Mouse (Mus musculus) left cerebral cortex, postnatal 25 days (tissue): Measurements from ENCODE around the gene Arhgap15. TPM values are rescaled to one million over a fixed set of nuclear protein-coding genes. Genes with fewer than 3 reads are reported as not detected.

Source experiments
- DNase-seq, 2 experiments: peaks; one replicate each; pipeline ENCODE4 v3.0.0; 2022; ENCODE audit warnings: low spot score in 2 of 2, mixed read lengths in 1 of 2
- intact Hi-C: fragments of 180-260 bp; cut with DNase I; formaldehyde crosslinking; loops from one replicate; pipeline ENCODE4 v1.15.1; 2025
- total RNA-seq, 2 experiments: library from RNA; stranded (reverse); gene quantifications; 2 replicates each; pipeline ENCODE4 v1.2.3; 2021

The Arhgap15 gene
- total RNA-seq, 2 experiments from 2014 or later = 10.3 to 10.5 TPM

- DNase-seq = peak in 1 of 2 experiments; percentile 59
- intact Hi-C loops = no loop called here
Observed at GRCm38 (mm10) chr2:44080530-44080929, 331.9 kb downstream of the Arhgap15 start.

DNA sequence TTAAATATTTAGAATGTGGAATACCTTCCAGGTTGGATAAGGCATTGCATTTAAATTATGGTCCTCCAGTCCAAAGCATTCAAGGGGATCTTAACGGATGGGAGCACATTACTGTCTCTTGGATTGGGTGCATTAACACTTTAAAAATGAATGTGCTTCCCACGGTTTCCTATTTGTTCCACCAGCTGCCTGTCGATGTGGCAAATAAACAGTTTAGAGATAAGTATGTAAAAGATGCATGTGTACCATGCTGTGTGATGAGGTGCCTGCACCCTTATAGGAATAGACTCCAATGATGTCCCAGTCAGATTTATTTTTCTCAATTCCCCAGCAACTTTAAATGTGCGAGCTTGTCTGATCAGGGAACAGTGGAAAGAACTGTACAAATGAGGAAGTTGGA, 332.6 kb downstream of the Arhgap15 start:
- no peak for DNase-seq
- intact Hi-C loops = no loop called here

DNA sequence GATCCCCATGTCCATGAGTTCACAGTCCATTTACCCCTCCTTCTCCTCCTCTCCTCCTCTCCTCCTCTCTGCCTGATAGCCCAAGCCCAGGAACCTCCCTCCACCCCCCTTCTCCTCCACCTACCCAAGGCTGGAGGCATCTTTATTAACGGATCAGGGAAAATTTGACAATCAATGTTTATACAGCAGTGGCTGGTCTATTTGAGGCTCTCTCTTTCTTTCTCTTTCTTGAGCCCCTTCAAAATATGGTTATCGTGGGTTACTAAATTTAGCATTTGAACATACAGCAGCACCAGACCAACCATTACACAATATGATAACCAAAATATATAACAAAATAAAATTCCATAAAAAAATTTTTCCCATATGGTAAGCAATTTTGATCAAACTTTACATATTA, 335.8 kb downstream of the Arhgap15 start:
- intact Hi-C loops = no loop called here
- DNase-seq = no peak

DNA sequence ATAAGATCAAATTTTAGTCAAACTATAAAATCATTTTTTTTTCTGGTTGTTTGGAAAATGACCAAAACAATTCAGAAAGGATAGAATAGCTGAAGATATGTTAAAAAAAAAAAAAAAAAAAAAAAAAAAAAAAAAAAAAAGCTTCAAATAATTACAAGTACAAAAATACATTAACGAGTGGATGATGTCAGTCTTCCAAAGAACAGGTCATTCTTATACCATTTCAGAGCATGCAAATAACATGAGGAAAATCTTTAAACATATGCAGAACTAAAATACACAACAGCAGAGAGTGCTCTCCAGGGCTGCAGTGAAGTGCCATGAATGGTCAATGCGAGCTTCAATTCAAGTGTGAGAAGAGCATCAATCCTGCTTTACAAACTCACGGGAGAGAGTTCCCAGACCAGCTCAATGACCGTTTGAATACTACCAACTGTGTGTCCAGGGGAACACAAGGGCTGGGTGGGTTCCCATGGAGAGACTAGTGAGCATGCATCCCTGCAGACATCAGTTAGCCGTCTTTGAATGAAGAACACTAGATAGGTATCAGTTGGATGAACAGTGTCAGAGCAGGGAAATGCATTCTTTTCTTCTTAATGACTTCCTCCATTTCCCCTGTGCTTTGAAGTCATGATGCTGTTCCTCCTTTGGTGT, 337.9 kb downstream of the Arhgap15 start:
- DNase-seq = no peak
- intact Hi-C loops = no loop called here

GRCm38 (mm10) chr2:44098552-44098951, 349.9 kb downstream of the Arhgap15 start:
- intact Hi-C loops = loop anchor here (5.0 to 10.0 kb wide), 2 partner anchors 84 to 106 kb away; no protein-coding TSS in a partner anchor
- peak in 1 of 2 experiments; percentile 76 for DNase-seq

GRCm38 (mm10) chr2:44102351-44102750, 353.7 kb downstream of the Arhgap15 start:
- intact Hi-C loops = loop anchor here (10.0 kb wide), 1 partner anchor 452 kb away; no protein-coding TSS in a partner anchor

GRCm38 (mm10) chr2:44103321-44103720, 354.7 kb downstream of the Arhgap15 start:
- intact Hi-C loops = loop anchor here (10.0 kb wide), 1 partner anchor 451 kb away; no protein-coding TSS in a partner anchor
- DNase-seq = no peak

More at GRCm38 (mm10) chr2:44102351-44102750, 353.7 kb downstream of the Arhgap15 start:
- DNase-seq = no peak

GRCm38 (mm10) chr2:44103742-44104141, 355.1 kb downstream of the Arhgap15 start:
- no peak for DNase-seq
- intact Hi-C loops = loop anchor here (10.0 kb wide), 1 partner anchor 451 kb away; no protein-coding TSS in a partner anchor

- intact Hi-C loops = loop anchor here (10.0 kb wide), 1 partner anchor 450 kb away; no protein-coding TSS in a partner anchor
- peak; percentile 26 to 64 for DNase-seq
Observed at GRCm38 (mm10) chr2:44104282-44105197, 355.9 kb downstream of the Arhgap15 start.

DNA sequence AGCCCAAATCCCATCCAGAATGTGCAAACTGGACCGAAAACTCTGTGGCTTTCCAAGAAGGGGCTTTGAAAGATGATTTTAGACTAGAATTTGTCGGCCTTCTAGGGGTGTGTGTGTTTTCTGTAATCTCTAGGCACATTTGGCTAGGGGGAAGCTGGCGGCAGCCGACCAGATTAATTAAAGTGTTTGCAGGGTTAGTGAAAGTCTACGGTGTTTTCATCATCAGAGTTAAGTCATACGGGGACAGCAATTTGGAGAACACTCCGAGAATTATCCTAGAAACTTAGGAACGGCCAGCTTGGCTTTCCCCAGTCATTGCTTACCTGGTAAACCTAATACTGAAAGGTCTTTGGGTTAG, 356.6 kb downstream of the Arhgap15 start:
- intact Hi-C loops = loop anchor here (10.0 kb wide), 1 partner anchor 450 kb away; no protein-coding TSS in a partner anchor
- DNase-seq = no peak

- peak in 1 of 2 experiments; percentile 53 for DNase-seq
- intact Hi-C loops = loop anchor here (10.0 kb wide), 1 partner anchor 448 kb away; no protein-coding TSS in a partner anchor
Observed at GRCm38 (mm10) chr2:44106359-44106758, 357.7 kb downstream of the Arhgap15 start.

GRCm38 (mm10) chr2:44111276-44111675, 362.7 kb downstream of the Arhgap15 start:
- no peak for DNase-seq
- intact Hi-C loops = no loop called here

GRCm38 (mm10) chr2:44112990-44113798, 364.6 kb downstream of the Arhgap15 start:
- intact Hi-C loops = no loop called here
- no peak for DNase-seq

DNA sequence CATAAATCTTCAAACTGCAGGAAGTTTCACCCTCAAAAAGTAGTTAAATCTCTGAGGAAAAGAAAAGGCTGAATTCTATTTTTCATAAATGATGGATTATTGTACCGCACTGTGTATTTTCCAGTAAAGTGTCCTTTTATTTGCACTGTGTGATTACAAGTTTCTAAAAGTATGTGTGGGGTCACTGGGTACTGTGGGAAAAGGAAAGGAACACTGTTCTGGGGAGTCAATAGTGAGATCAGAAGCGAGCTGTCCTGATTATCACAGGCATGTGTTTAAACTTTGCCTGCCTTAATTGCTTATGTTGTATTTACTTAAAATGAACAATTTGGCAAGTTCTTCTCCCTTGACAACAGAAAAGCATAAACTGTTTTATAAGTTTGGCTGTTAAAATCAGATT, 365.7 kb downstream of the Arhgap15 start:
- intact Hi-C loops = no loop called here
- DNase-seq = no peak

DNA sequence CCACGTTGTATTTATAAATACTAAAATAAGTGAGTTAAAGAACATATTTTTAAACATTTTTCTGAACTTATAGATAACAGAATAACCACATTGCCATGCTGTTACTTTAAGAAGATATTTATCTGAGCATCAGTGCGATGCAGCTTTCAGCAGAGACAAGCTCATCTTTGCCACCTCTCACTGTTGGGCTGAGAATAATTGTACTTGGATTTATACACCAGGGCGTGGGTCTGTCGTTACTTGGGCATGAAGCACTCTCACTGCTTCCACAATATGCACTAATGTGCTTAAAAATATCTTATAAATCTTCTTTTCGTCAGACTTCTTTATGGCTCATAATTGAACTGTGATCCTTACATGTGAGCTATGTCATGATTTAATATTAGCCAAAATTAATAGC, 372.5 kb downstream of the Arhgap15 start:
- peak in 1 of 2 experiments; percentile 47 for DNase-seq
- intact Hi-C loops = no loop called here

DNA sequence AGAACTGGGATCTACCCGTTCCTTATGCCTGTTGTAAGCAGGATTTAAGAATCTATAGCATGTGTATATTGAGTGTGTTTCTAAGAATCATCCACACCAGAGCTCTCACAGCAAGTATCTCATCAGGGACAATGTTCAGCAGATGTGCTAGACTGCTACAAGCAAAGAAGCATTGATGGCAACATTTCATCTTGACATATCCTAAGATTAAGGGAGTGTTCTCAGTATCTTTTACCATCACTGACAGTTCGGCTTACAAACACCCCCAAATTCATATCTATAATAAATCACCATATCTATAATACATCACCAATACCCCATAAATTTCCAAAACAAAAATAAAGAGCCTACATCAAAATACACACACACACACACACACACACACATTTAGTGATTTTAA, 374.6 kb downstream of the Arhgap15 start:
- intact Hi-C loops = no loop called here
- no peak for DNase-seq

DNA sequence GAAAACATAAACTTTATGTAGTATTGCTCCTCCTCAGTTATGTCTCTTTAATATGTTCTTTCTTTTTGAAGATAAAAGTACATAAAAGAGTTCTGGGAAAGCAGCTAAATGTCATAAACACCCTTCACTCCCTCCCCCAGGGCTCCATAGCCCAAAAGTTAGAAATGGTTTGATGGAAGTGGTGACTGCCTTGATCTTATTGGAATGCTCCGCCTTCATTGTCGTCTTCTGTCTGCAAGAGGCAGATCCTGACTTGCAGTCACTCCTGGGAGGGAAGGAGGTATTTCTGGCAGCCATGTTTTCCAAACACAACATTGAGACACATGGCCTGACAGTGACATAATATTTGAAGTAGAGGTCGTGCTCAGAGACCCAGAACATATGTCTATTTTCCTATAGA, 375.5 kb downstream of the Arhgap15 start:
- DNase-seq = no peak
- intact Hi-C loops = no loop called here

DNA sequence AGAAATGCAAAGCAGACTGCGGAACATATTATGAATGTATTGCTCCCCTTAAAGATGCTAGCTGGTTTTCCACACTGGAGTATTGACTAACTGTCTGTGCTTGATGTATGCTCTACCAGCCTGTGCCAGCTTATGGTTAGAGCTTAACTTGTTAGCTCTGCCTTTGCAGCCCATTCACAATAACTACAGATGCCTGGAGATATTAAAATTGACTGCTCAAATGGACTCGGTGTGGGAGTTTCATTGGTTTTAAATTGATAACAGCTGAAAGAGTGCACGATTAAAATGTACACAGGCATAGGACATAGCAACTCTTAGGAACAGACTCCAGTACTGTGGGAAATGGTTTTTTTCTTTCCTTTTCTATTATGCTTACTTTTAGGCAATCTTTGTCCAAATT, 376.1 kb downstream of the Arhgap15 start:
- intact Hi-C loops = no loop called here
- DNase-seq = no peak

GRCm38 (mm10) chr2:44126044-44126695, 377.5 kb downstream of the Arhgap15 start:
- DNase-seq = no peak
- intact Hi-C loops = no loop called here
